Mouse (Mus musculus) forebrain, embryonic 14.5 days (tissue): Measurements from ENCODE around the gene Nes. TPM values are rescaled to one million over a fixed set of nuclear protein-coding genes. Genes with fewer than 3 reads are reported as not detected.

Experiments used
- ATAC-seq: fragments of 200-750 bp; cut with Nextera tagmentation; 2 replicates; pipeline ENCODE4 v1.8.0; 2017; ENCODE audit warnings: mild to moderate bottlenecking, moderate library complexity
- DNase-seq: peaks from one replicate; pipeline ENCODE4 v3.0.0-alpha.2; 2015; ENCODE audit warnings: low spot score
- H3K27ac ChIP-seq: fragments of 300-500 bp; sonication (generic); 2 replicates; pipeline ENCODE4 v1.5.1; 2014; ENCODE audit warnings: low read depth, mild to moderate bottlenecking, control low read depth, low read length, moderate library complexity
- H3K27me3 ChIP-seq: fragments of 300-500 bp; sonication (generic); replicated peaks from 2 replicates; pipeline ENCODE4 v1.6.1; 2014; ENCODE audit warnings: low read length, control low read depth, mixed read lengths; ENCODE audit not compliant: control insufficient read depth, insufficient read depth
- H3K36me3 ChIP-seq: fragments of 300-500 bp; sonication (generic); 2 replicates; pipeline ENCODE4 v1.6.1; 2014; ENCODE audit warnings: low read length, control low read depth; ENCODE audit not compliant: control insufficient read depth, insufficient read depth
- H3K4me1 ChIP-seq: fragments of 300-500 bp; sonication (generic); 2 replicates; pipeline ENCODE4 v1.6.1; 2014; ENCODE audit warnings: antibody characterized with exemption, low read length, control low read depth; ENCODE audit not compliant: control insufficient read depth, insufficient read depth
- H3K4me2 ChIP-seq: fragments of 300-500 bp; sonication (generic); 2 replicates; pipeline ENCODE4 v1.6.1; 2014; ENCODE audit warnings: mild to moderate bottlenecking, control low read depth, low read length
- H3K4me3 ChIP-seq: fragments of 300-500 bp; sonication (generic); 2 replicates; pipeline ENCODE4 v1.5.1; 2014; ENCODE audit warnings: low read depth, low read length, control low read depth
- H3K9ac ChIP-seq: fragments of 300-500 bp; sonication (generic); 2 replicates; pipeline ENCODE4 v1.6.1; 2014; ENCODE audit warnings: mild to moderate bottlenecking, low read length, control low read depth, moderate library complexity
- H3K9me3 ChIP-seq: fragments of 300-500 bp; sonication (generic); replicated peaks from 2 replicates; pipeline ENCODE4 v1.6.1; 2016; ENCODE audit warnings: low read length, control low read depth, mixed read lengths; ENCODE audit not compliant: control insufficient read depth
- WGBS: fragments of 180-500 bp; shearing (Covaris S2); extraction: QIAGEN DNeasy Blood & Tissue Kit; methylation state at CpG from one replicate; pipeline ENCODE4 v1.1.7; 2014; 5-methylcytosine and 5-hydroxymethylcytosine counted together
- polyA plus RNA-seq: library from polyadenylated mRNA; unstranded; fragments of >200 nt; fragmentation: Nextera tagmentation; extraction: Ambion mirVana; gene quantifications from 2 replicates; pipeline ENCODE4 v1.2.1, GENCODE M21; 2014

Nes gene
- 23.1 and 27.8 TPM in 2 replicates for polyA plus RNA-seq

- DNase-seq: peak; percentile 93
- Histone ChIP-seq H3K27ac (peak within 1 kb of the TSS; percentile 94), H3K27me3 (no peaks in the 10 kb centered on the region), H3K4me3 (peak within 1 kb of the TSS; percentile 67), H3K36me3 (peaks cover 9% of the 10 kb centered on the region), H3K9me3 (no peaks in the 10 kb centered on the region), H3K4me1 (peaks cover 31% of the 10 kb centered on the region), H3K9ac (peak within 1 kb of the TSS; percentile 84), H3K4me2 (peak within 1 kb of the TSS; percentile 94)
- ATAC-seq: peak; percentile 74
- WGBS: under 1% methylated on average over 43 of the region's 44 CpGs
Measured at GRCm38 (mm10) chr3:87970939-87971488, at the start of gene Nes. Gene Nes, plus strand, starts transcription at chr3:87971078.

DNA sequence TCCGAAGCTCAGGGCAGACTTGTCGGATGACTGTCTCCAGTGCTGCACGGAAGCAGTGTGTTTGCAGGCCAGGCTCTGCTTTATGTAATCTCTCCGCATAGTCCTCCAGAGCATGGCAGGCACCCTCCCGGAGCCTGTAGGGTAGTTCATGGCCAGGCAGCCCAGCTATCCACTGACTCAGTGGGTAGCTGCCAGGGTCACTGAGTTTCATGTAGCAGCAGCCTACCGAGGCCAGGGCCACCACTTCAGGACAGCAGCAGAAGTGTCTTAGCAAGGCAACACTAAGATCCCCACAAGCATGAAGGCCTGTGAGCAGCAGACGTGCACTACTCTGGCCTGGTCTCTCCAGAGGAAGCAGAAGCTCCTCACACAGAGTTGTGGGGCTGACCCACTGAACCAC is 45.9 kb upstream of the Nes start:
- Histone ChIP-seq H3K4me2 (no peak overlapping the region), H3K4me1 (peaks cover 5% of the 10 kb centered on the region; the same call in 1 of the 2 replicates), H3K9me3 (no peaks in the 10 kb centered on the region), H3K9ac (no peak overlapping the region), H3K4me3 (no peak overlapping the region), H3K27me3 (no peaks in the 10 kb centered on the region), H3K27ac (no peak overlapping the region), H3K36me3 (peaks cover 66% of the 10 kb centered on the region)
- ATAC-seq: no peak
- DNase-seq: no peak
- 95% methylated on average over 7 of the region's 7 CpGs for WGBS

GRCm38 (mm10) chr3:87927452-87927851 is 43.4 kb upstream of the Nes start:
- no peaks in the 10 kb centered on the region for H3K9me3 ChIP-seq
- ATAC-seq (no peak), DNase-seq (no peak)
- 89% methylated on average over 5 of the region's 5 CpGs for WGBS
- peaks cover 10% of the 10 kb centered on the region; the same call in 1 of the 2 replicates for H3K4me1 ChIP-seq
- H3K4me2 ChIP-seq: no peak overlapping the region
- peaks cover 66% of the 10 kb centered on the region for H3K36me3 ChIP-seq
- H3K4me3 ChIP-seq: no peak overlapping the region
- H3K27ac ChIP-seq: no peak overlapping the region
- H3K9ac ChIP-seq: no peak overlapping the region
- no peaks in the 10 kb centered on the region for H3K27me3 ChIP-seq

DNA sequence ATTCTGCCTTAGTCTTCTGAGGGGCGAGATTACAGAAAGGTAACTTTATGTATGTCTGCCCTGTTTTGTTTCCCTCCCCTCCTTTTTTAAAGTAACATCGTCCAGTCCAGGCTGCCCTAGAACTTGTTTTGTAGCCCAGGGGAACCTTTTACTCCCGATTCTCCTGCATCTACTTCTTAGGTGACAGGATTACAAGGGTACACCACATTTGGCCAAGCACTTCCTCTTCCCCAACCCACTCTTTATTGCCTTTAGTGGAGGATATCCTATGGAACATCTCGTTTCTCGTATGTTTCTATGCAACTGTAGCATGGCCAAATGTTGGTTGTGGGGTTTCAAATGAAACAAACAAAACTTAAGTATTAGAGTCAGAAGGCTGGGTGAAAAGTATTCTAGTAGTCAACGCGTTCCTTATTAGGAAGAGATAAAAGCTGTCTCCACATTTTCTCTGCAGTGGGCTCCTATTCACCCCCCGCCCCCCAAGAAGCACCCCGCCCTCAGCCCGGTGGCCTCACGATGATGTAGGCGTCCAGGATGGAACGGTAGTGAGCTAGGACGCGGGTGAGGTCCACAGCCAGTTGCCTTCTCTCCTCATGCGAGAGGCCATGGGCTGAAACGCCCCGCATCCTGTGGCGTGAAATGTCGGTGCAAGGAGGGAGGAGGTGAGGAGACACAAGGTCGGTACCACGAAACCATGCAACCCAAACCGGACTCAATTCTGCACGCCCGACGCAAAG is 41.4 kb upstream of the Nes start:
- Histone ChIP-seq H3K9ac (peak overlapping the region; percentile 78), H3K27me3 (no peaks in the 10 kb centered on the region), H3K4me2 (peak overlapping the region; percentile 75), H3K27ac (0 out of 2 replicates have a peak overlapping the region, but pooled peaks have one; percentile 86), H3K9me3 (no peaks in the 10 kb centered on the region), H3K4me3 (peak overlapping the region; percentile 64), H3K36me3 (peaks cover 63% of the 10 kb centered on the region), H3K4me1 (peaks cover 10% of the 10 kb centered on the region; the same call in 1 of the 2 replicates)
- ATAC-seq: peak; percentile 45
- no peak for DNase-seq
- WGBS: 9% methylated on average over 26 of the region's 26 CpGs

DNA sequence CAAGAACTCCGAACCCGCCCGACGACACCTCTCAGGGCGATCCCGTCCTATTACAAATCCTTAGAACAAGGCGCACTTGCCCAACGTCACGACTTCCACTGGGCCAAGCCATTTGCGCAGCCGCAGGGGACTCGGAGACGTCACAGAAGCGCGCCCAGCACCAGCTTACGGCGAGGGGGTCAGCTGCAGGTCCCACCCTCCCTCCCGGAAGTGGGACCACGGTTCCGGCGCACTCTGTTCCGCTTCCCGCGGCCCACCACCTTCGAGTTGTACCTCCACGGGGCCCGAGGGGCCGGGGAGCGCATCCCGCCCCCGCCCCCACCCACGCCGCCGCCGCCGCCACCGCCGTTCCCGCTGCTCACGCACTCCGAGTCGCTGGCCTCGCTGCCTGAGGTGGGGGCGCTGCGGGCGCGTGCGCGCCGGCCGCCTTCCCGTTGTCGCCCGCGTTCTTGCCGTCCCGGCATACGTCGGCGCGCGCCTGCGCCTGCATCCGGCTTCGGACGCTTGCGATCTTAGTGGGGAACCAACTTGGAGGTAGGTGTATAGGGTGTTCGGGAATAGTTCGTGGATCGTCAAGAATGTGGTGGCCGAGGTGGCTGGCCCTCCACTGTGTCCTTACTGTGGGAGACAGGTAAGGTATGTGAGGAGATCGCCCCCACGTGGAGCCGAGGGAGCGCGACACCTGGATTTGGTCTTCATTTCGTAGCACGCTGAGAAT is 40.6 kb upstream of the Nes start, which contains the start of the genes Isg20l2 and Rrnad1:
Isg20l2 (plus strand) TSS at position 237 of the 718 bp plus-strand sequence.
Rrnad1 (minus strand) TSS at position 640 of the 718 bp plus-strand sequence.
- H3K27me3 ChIP-seq: no peaks in the 10 kb centered on the region
- peak within 1 kb of the TSS; percentile 78 for H3K9ac ChIP-seq
- peak; percentile 98 for ATAC-seq
- peak; percentile 99 for DNase-seq
- under 1% methylated on average over 78 of the region's 78 CpGs for WGBS
- peak within 1 kb of the TSS; percentile 86 for H3K27ac ChIP-seq
- H3K4me1 ChIP-seq: peaks cover 10% of the 10 kb centered on the region; the same call in 1 of the 2 replicates
- H3K36me3 ChIP-seq: peaks cover 63% of the 10 kb centered on the region
- H3K9me3 ChIP-seq: no peaks in the 10 kb centered on the region
- peak within 1 kb of the TSS; percentile 64 for H3K4me3 ChIP-seq
- peak within 1 kb of the TSS; percentile 75 for H3K4me2 ChIP-seq

GRCm38 (mm10) chr3:87934026-87934425 is 36.9 kb upstream of the Nes start:
- peaks cover 10% of the 10 kb centered on the region; the same call in 1 of the 2 replicates for H3K4me1 ChIP-seq

GRCm38 (mm10) chr3:87934501-87934900 is 36.4 kb upstream of the Nes start:
- H3K4me1 ChIP-seq: peaks cover 6% of the 10 kb centered on the region; the same call in 1 of the 2 replicates
- no peaks in the 10 kb centered on the region for H3K27me3 ChIP-seq
- no peak overlapping the region for H3K4me3 ChIP-seq
- WGBS: 75% methylated on average over 4 of the region's 4 CpGs
- no peak for DNase-seq
- peaks cover 66% of the 10 kb centered on the region for H3K36me3 ChIP-seq
- H3K9me3 ChIP-seq: no peaks in the 10 kb centered on the region
- no peak for ATAC-seq
- H3K27ac ChIP-seq: no peak overlapping the region
- H3K4me2 ChIP-seq: no peak overlapping the region
- no peak overlapping the region for H3K9ac ChIP-seq

More at GRCm38 (mm10) chr3:87934026-87934425, 36.9 kb upstream of the Nes start:
- DNase-seq: no peak
- Histone ChIP-seq H3K27me3 (no peaks in the 10 kb centered on the region), H3K36me3 (peaks cover 61% of the 10 kb centered on the region), H3K4me2 (no peak overlapping the region), H3K9ac (no peak overlapping the region), H3K27ac (no peak overlapping the region), H3K4me3 (no peak overlapping the region), H3K9me3 (no peaks in the 10 kb centered on the region)
- WGBS: 64% methylated on average over 5 of the region's 5 CpGs
- ATAC-seq: no peak

GRCm38 (mm10) chr3:87935201-87935600 is 35.7 kb upstream of the Nes start:
- Histone ChIP-seq H3K27ac (no peak overlapping the region), H3K4me2 (no peak overlapping the region), H3K9ac (no peak overlapping the region), H3K27me3 (no peaks in the 10 kb centered on the region), H3K36me3 (peaks cover 73% of the 10 kb centered on the region), H3K4me1 (peaks cover 5% of the 10 kb centered on the region; the same call in 1 of the 2 replicates), H3K9me3 (no peaks in the 10 kb centered on the region), H3K4me3 (no peak overlapping the region)
- no peak for DNase-seq
- 83% methylated on average over 4 of the region's 4 CpGs for WGBS
- ATAC-seq: no peak
